Mouse (Mus musculus) megakaryocyte, embryonic 14.5 days (primary cell): ENCODE data around the gene Gm17482. TPM values are rescaled to one million over a fixed set of nuclear protein-coding genes. Genes with fewer than 3 reads are reported as not detected.
A peak's percentile ranks its signal among the peaks of the same experiment; 100 is the strongest.
"Not testable (repeated sequence)": the region's sequence is repeated elsewhere in the genome, so short reads cannot be mapped to it uniquely, and the experiment has no call there.

Experiments used
- H3K27me3 ChIP-seq: replicated peaks from 2 replicates; pipeline ENCODE3; 2012; ENCODE audit warnings: inconsistent platforms
- H3K36me3 ChIP-seq: replicated peaks from 2 replicates; pipeline ENCODE3; 2012; ENCODE audit warnings: low read length, inconsistent platforms, mixed read lengths
- H3K4me1 ChIP-seq: 2 replicates; pipeline ENCODE4 v1.6.1; 2012; ENCODE audit warnings: inconsistent platforms
- H3K4me3 ChIP-seq: replicated peaks from 2 replicates; pipeline ENCODE3; 2012; ENCODE audit warnings: moderate library complexity, mild to moderate bottlenecking, inconsistent platforms
- H3K9me3 ChIP-seq: 2 replicates; pipeline ENCODE4 v1.6.1; 2012; ENCODE audit warnings: inconsistent platforms
- FLI1 ChIP-seq: IDR thresholded peaks from 2 replicates; pipeline ENCODE4 v1.6.1; 2012; ENCODE audit warnings: low read length, inconsistent platforms, mixed read lengths
- GATA1 ChIP-seq: IDR thresholded peaks from 3 replicates; pipeline ENCODE4 v1.6.1; 2012; ENCODE audit warnings: mixed read lengths, low read length, inconsistent platforms, borderline replicate concordance
- polyA plus RNA-seq: library from polyadenylated mRNA; stranded (reverse); fragments of >175 nt; gene quantifications from 2 replicates; pipeline ENCODE4 v1.2.3, GENCODE M21; 2012; ENCODE audit warnings: low replicate concordance; ENCODE audit not compliant: insufficient read depth

Gm17482 gene
- polyA plus RNA-seq, 1 experiment = not detected

- Histone ChIP-seq H3K36me3 (no peaks in the 10 kb centered on the region), H3K27me3 (peaks cover 16% of the 10 kb centered on the region), H3K9me3 (peaks cover 6% of the 10 kb centered on the region; the same call in 1 of the 2 replicates), H3K4me1 (no peaks in the 10 kb centered on the region), H3K4me3 (no peak overlapping the region)
- TF ChIP-seq GATA1 (no peak), FLI1 (no peak)
Measured at GRCm38 (mm10) chr6:115221215-115221641, 5.9 kb upstream of the Gm17482 start.

DNA sequence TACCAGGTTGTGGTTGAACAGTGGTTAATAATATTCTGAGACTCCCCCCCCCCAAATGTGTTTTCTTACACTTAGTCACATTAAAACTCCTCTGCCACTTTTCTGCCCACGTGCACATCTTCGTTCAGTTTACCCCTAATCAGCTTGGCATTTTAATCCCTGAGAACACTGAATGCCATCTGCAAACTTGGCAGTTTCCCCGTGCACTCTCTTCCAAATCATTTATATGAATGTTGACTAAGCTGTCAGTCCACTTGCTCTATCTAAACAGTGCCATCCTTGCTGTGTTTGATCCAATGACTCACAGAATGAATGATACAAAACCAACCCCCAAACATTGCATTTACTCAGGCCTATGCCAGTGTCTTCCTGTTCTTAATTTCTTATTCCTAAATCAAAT, 1.6 kb upstream of the Gm17482 start:
- TF ChIP-seq GATA1 (no peak), FLI1 (no peak)
- Histone ChIP-seq H3K36me3 (no peaks in the 10 kb centered on the region), H3K27me3 (peaks cover 13% of the 10 kb centered on the region), H3K9me3 (no peaks in the 10 kb centered on the region), H3K4me1 (peaks cover 10% of the 10 kb centered on the region), H3K4me3 (no peak overlapping the region)

GRCm38 (mm10) chr6:115227529-115227928, 386 bp downstream of the Gm17482 start:
- Histone ChIP-seq H3K9me3 (no peaks in the 10 kb centered on the region), H3K27me3 (peaks cover 5% of the 10 kb centered on the region), H3K36me3 (no peaks in the 10 kb centered on the region), H3K4me3 (no peak overlapping the region), H3K4me1 (peaks cover 25% of the 10 kb centered on the region)
- TF ChIP-seq GATA1 = no peak
- TF ChIP-seq FLI1 = no peak

- Histone ChIP-seq H3K27me3 (peaks cover 2% of the 10 kb centered on the region), H3K4me3 (no peak overlapping the region), H3K36me3 (no peaks in the 10 kb centered on the region), H3K4me1 (peaks cover 37% of the 10 kb centered on the region), H3K9me3 (no peaks in the 10 kb centered on the region)
- no peak for TF ChIP-seq GATA1
- no peak for TF ChIP-seq FLI1
Measured at GRCm38 (mm10) chr6:115230557-115230956, 3.4 kb downstream of the Gm17482 start.

DNA sequence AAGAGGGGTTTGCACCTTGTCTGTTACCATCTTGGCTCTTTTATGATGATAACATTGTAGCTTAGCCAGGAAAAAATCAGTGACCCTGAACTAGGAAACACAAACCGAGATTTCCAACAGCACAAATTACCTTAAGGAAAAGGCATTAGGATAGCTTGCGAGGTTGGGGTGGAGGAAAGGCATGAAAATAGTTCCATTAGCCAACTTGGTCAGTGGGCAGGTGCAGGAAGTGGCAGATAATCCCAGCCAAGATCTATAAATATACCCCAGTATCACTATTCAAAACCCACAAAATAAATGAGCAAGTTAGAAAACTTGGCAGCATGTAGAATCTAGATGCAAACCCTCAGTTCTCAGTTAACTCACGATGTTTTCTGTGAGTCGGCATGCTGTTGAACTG, 4.7 kb downstream of the Gm17482 start:
- Histone ChIP-seq H3K36me3 (no peaks in the 10 kb centered on the region), H3K4me3 (no peak overlapping the region), H3K4me1 (peaks cover 41% of the 10 kb centered on the region), H3K27me3 (peaks cover 2% of the 10 kb centered on the region), H3K9me3 (no peaks in the 10 kb centered on the region)
- TF ChIP-seq GATA1 (no peak), FLI1 (no peak)

GRCm38 (mm10) chr6:115232562-115232961, 5.4 kb downstream of the Gm17482 start:
- Histone ChIP-seq H3K4me3 (peak overlapping the region; percentile 62), H3K9me3 (no peaks in the 10 kb centered on the region), H3K36me3 (no peaks in the 10 kb centered on the region), H3K27me3 (peaks cover 7% of the 10 kb centered on the region), H3K4me1 (peaks cover 36% of the 10 kb centered on the region)
- TF ChIP-seq GATA1 (no peak), FLI1 (no peak)

GRCm38 (mm10) chr6:115238031-115239027, 11.2 kb downstream of the Gm17482 start:
- no peaks in the 10 kb centered on the region for H3K36me3 ChIP-seq
- H3K27me3 ChIP-seq = peaks cover 34% of the 10 kb centered on the region
- TF ChIP-seq FLI1 (no peak), GATA1 (no peak)
- H3K9me3 ChIP-seq = no peaks in the 10 kb centered on the region
- H3K4me1 ChIP-seq = peaks cover 26% of the 10 kb centered on the region
- H3K4me3 ChIP-seq = no peak overlapping the region

DNA sequence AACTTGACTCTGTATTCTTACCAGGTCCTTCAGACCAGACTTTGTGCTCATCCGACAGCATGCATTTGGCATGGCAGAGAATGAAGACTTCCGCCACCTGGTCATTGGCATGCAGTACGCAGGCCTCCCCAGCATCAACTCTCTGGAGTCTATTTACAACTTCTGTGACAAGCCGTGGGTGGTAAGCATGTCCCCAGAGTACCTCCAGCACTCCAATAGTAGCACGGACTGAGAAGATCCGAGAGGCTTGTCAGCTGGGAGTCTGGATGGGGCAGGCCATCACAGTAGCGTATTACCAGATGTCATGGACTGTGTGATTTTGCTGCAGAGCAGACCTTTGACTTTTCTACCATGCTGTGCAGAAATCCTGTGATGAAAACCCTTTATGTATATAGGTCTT, 12.2 kb downstream of the Gm17482 start:
- Histone ChIP-seq H3K9me3 (no peaks in the 10 kb centered on the region), H3K36me3 (no peaks in the 10 kb centered on the region), H3K4me3 (no peak overlapping the region), H3K27me3 (peaks cover 43% of the 10 kb centered on the region), H3K4me1 (peaks cover 26% of the 10 kb centered on the region)
- TF ChIP-seq GATA1 (no peak), FLI1 (no peak)

DNA sequence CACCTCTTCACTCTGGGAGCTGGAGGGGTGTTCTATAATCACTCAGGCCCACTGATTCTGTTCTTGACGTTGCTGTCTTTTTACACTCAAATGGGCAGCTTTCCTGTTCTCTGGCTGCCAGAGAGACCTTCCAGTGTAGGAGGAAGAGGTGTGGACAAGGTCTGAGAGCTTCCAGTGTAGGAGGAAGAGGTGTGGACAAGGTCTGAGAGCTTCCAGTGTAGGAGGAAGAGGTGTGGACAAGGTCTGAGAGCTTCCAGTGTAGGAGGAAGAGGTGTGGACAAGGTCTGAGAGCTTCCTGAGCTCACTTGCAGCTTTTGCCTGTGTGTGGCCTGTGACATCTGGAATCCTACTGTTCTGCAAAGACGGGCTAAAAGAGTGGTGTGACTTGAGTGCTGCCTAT, 13.3 kb downstream of the Gm17482 start:
- H3K4me1 ChIP-seq = peaks cover 19% of the 10 kb centered on the region
- not testable (repeated sequence) for H3K9me3 ChIP-seq, H3K4me3 ChIP-seq

DNA sequence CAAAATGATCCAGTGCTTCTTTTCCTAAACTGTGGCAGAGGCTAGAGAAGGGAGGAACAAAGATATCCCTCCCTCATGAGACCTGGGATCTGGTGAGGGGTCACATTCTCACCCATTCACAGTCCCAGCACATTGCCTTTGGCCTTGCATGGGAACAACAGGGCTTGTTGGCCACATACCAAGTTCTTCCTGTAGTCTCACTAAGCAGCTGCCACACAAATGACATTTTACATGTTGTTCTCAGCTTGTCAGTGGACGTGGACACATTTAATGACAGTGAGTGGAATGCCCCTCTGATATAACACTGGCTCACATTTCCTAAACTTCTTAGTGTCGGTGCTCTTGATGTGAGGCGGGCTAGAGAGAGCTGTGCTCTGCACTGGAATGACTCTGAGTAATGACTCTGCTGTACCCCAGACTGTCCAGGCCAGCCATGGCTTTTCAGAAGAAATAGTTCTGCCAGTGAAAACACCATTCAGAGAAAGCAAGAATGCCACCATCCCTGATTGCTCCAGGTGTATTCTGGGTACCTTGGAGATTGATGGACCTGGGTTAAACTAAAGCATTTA, 14.1 kb downstream of the Gm17482 start:
- H3K4me3 ChIP-seq = no peak overlapping the region
- H3K27me3 ChIP-seq = peaks cover 50% of the 10 kb centered on the region
- H3K4me1 ChIP-seq = peaks cover 15% of the 10 kb centered on the region
- H3K36me3 ChIP-seq = no peaks in the 10 kb centered on the region
- TF ChIP-seq FLI1 = no peak
- no peak for TF ChIP-seq GATA1
- H3K9me3 ChIP-seq = no peaks in the 10 kb centered on the region

More for the DNA sequence above, 13.3 kb downstream of the Gm17482 start:
- H3K27me3 ChIP-seq = peaks cover 44% of the 10 kb centered on the region
- H3K36me3 ChIP-seq = not testable (repeated sequence)
